Mouse (Mus musculus): ENCODE data around the gene Abtb2. TPM values are rescaled to one million over a fixed set of nuclear protein-coding genes. Genes with fewer than 3 reads are reported as not detected.

The Abtb2 gene
- total and polyA plus RNA-seq, 3 experiments = 0.12 to 0.13 TPM; not detected in 1

- H3K79me2 ChIP-seq (ENCODE audit: control insufficient read depth, insufficient read depth, low read length, poor library complexity) = no peaks in the 10 kb centered on the region
- H3K9ac ChIP-seq (ENCODE audit: control insufficient read depth, low read depth, low read length, poor library complexity, severe bottlenecking) = no peak overlapping the region
- no peak for DNase-seq (ENCODE audit: low read depth, low spot score)
- H3K9me3 ChIP-seq (replicated peaks; ENCODE audit: insufficient read depth, low read length) = no peaks in the 10 kb centered on the region
- peaks cover 5 to 7% of the 10 kb centered on the region in 2 experiments for H3K27me3 ChIP-seq (ENCODE audit: control insufficient read depth in 1 of 2, insufficient read depth in 2 of 2, low read length in 2 of 2)
- no peak overlapping the region for H3K27ac ChIP-seq (ENCODE audit: control insufficient read depth, low read depth, low read length)
- peaks cover 0 to 3% of the 10 kb centered on the region in 2 experiments; a peak in 2 of 4 replicates for H3K36me3 ChIP-seq (ENCODE audit: control insufficient read depth in 1 of 2, insufficient read depth in 2 of 2, low read length in 2 of 2)
- H3K4me3 ChIP-seq (ENCODE audit: control insufficient read depth in 1 of 2, insufficient read depth in 1 of 2, low read depth in 2 of 2, low read length in 2 of 2) = no peak overlapping the region
- TF ChIP-seq USF2 (IDR thresholded peaks at IDR 0.05; ENCODE audit: borderline replicate concordance in 1 of 2, insufficient read depth in 1 of 2, low read depth in 1 of 2, low read length in 2 of 2) (no peak), ZKSCAN1 (IDR thresholded peaks at IDR 0.05; ENCODE audit: low read depth, low read length) (no peak), MAZ (IDR thresholded peaks at IDR 0.05; ENCODE audit: low read depth, low read length) (no peak), CHD2 (IDR thresholded peaks at IDR 0.05; ENCODE audit: low read length) (no peak)
- peaks cover 0 to 2% of the 10 kb centered on the region in 2 experiments; a peak in 1 of 4 replicates for H3K4me1 ChIP-seq (ENCODE audit: control insufficient read depth in 1 of 2, insufficient read depth in 2 of 2, low read length in 2 of 2)
Measured at GRCm38 (mm10) chr2:103609499-103609898, 43.4 kb downstream of the Abtb2 start.

GRCm38 (mm10) chr2:103610831-103611535 is 44.9 kb downstream of the Abtb2 start:
- Histone ChIP-seq H3K4me1 (ENCODE audit: control insufficient read depth in 1 of 2, insufficient read depth in 2 of 2, low read length in 2 of 2) (no peaks in the 10 kb centered on the region), H3K4me3 (ENCODE audit: control insufficient read depth in 1 of 2, insufficient read depth in 1 of 2, low read depth in 2 of 2, low read length in 2 of 2) (no peak overlapping the region), H3K79me2 (ENCODE audit: control insufficient read depth, insufficient read depth, low read length, poor library complexity) (no peaks in the 10 kb centered on the region), H3K36me3 (ENCODE audit: control insufficient read depth in 1 of 2, insufficient read depth in 2 of 2, low read length in 2 of 2) (no peaks in the 10 kb centered on the region), H3K9ac (ENCODE audit: control insufficient read depth, low read depth, low read length, poor library complexity, severe bottlenecking) (no peak overlapping the region), H3K27ac (ENCODE audit: control insufficient read depth, low read depth, low read length) (no peak overlapping the region), H3K9me3 (replicated peaks; ENCODE audit: insufficient read depth, low read length) (no peaks in the 10 kb centered on the region), H3K27me3 (ENCODE audit: control insufficient read depth in 1 of 2, insufficient read depth in 2 of 2, low read length in 2 of 2) (peaks cover 5 to 7% of the 10 kb centered on the region in 2 experiments)
- no peak for DNase-seq (ENCODE audit: low read depth, low spot score)
- TF ChIP-seq NELFE (IDR thresholded peaks at IDR 0.05; ENCODE audit: low read depth, low read length) (no peak), E2F4 (IDR thresholded peaks at IDR 0.05; ENCODE audit: borderline replicate concordance, low read depth, low read length) (no peak), MAZ (IDR thresholded peaks at IDR 0.05; ENCODE audit: low read depth, low read length) (no peak), ELF1 (IDR thresholded peaks at IDR 0.05; ENCODE audit: low read depth, low read length) (no peak), CHD1 (IDR thresholded peaks at IDR 0.05; ENCODE audit: low read depth, low read length) (no peak), RAD21 (IDR thresholded peaks at IDR 0.05; ENCODE audit: low read depth, low read length) (no peak), MYB (IDR thresholded peaks at IDR 0.05; ENCODE audit: low read depth, low read length) (no peak), KAT2A (conservative IDR thresholded peaks at IDR 0.05; ENCODE audit: low read depth, low read length) (no peak), JUND (IDR thresholded peaks at IDR 0.05; ENCODE audit: low read depth, low read length) (no peak), USF2 (IDR thresholded peaks at IDR 0.05; ENCODE audit: borderline replicate concordance in 1 of 2, insufficient read depth in 1 of 2, low read depth in 1 of 2, low read length in 2 of 2) (no peak)

GRCm38 (mm10) chr2:103613865-103614264 is 47.8 kb downstream of the Abtb2 start:
- Histone ChIP-seq H3K27me3 (ENCODE audit: control insufficient read depth in 1 of 2, insufficient read depth in 2 of 2, low read length in 2 of 2) (peaks cover 7 to 11% of the 10 kb centered on the region in 2 experiments), H3K4me1 (ENCODE audit: control insufficient read depth in 1 of 2, insufficient read depth in 2 of 2, low read length in 2 of 2) (no peaks in the 10 kb centered on the region), H3K36me3 (ENCODE audit: control insufficient read depth in 1 of 2, insufficient read depth in 2 of 2, low read length in 2 of 2) (no peaks in the 10 kb centered on the region), H3K79me2 (ENCODE audit: control insufficient read depth, insufficient read depth, low read length, poor library complexity) (no peaks in the 10 kb centered on the region), H3K4me3 (ENCODE audit: control insufficient read depth in 1 of 2, insufficient read depth in 1 of 2, low read depth in 2 of 2, low read length in 2 of 2) (no peak overlapping the region), H3K9me3 (replicated peaks; ENCODE audit: insufficient read depth, low read length) (no peaks in the 10 kb centered on the region), H3K9ac (ENCODE audit: control insufficient read depth, low read depth, low read length, poor library complexity, severe bottlenecking) (no peak overlapping the region), H3K27ac (ENCODE audit: control insufficient read depth, low read depth, low read length) (no peak overlapping the region)
- TF ChIP-seq NELFE (IDR thresholded peaks at IDR 0.05; ENCODE audit: low read depth, low read length) (no peak), TCF12 (IDR thresholded peaks at IDR 0.05; ENCODE audit: low read depth, low read length) (no peak), MYC (IDR thresholded peaks at IDR 0.05; ENCODE audit: low read depth, low read length) (no peak), ZMIZ1 (IDR thresholded peaks at IDR 0.05; ENCODE audit: low read depth, low read length) (no peak), BHLHE40 (IDR thresholded peaks at IDR 0.05; ENCODE audit: borderline replicate concordance, low read depth, low read length) (no peak), CHD1 (IDR thresholded peaks at IDR 0.05; ENCODE audit: low read depth, low read length) (no peak), ETS1 (IDR thresholded peaks at IDR 0.05; ENCODE audit: low read depth, low read length) (no peak), EP300 (IDR thresholded peaks at IDR 0.05; ENCODE audit: low read depth in 1 of 2, low read length in 2 of 2) (no peak), TAL1 (IDR thresholded peaks at IDR 0.05; ENCODE audit: low read length) (no peak), MAFK (IDR thresholded peaks at IDR 0.05; ENCODE audit: borderline replicate concordance, low read depth, low read length) (no peak), GABPA (IDR thresholded peaks at IDR 0.05; ENCODE audit: low read depth, low read length) (no peak), KAT2A (conservative IDR thresholded peaks at IDR 0.05; ENCODE audit: low read depth, low read length) (no peak), CTCF (IDR thresholded peaks at IDR 0.05 in 2 of 3, conservative IDR thresholded peaks at IDR 0.05 in 1 of 3; ENCODE audit: control insufficient read depth in 1 of 3, insufficient read depth in 1 of 3, low read depth in 2 of 3, low read length in 3 of 3, poor library complexity in 1 of 3, severe bottlenecking in 1 of 3) (no peak), ELF1 (IDR thresholded peaks at IDR 0.05; ENCODE audit: low read depth, low read length) (no peak)
- DNase-seq (ENCODE audit: low read depth, low spot score) = no peak

Measured in MEL (cell line).